Mouse (Mus musculus): ENCODE results near the gene Nmbr. TPM values are rescaled to one million over a fixed set of nuclear protein-coding genes. Genes with fewer than 3 reads are reported as not detected.

Gene Nmbr
- total and polyA plus RNA-seq, 3 experiments, result 0.25 to 0.36 (median 0.26) TPM

DNA sequence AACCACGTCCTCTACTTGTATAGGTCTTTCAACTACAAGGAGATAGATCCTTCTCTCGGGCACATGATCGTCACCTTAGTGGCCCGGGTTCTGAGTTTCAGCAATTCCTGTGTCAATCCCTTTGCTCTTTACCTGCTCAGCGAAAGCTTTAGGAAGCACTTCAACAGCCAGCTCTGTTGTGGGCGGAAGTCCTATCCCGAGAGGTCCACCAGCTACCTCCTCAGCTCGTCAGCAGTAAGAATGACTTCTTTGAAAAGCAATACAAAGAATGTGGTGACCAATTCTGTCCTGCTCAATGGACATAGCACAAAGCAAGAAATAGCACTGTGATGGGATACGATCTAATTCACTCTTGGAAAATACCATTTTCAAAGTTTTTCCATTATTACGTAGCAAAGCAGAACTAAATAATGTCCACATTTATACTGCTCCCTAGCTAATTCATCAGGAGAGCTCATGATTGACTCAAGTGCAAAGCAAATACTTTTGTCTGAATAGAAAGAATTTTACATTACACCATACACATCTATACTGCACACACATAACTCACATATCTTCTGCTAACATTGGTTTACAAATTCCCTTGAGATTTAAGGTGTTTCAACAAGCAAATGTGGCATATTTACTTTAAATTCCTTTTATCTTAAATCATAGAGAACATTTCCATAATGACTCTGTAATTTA lies 65.0 kb downstream of the Nmbr start:
- no peaks in the 10 kb centered on the region for H3K9me3 ChIP-seq (replicated peaks; ENCODE audit: low read length)
- H3K36me3 ChIP-seq (replicated peaks in 1 of 2; ENCODE audit: control insufficient read depth in 1 of 2, insufficient read depth in 1 of 2, low read length in 1 of 2), result no peaks in the 10 kb centered on the region
- no peaks in the 10 kb centered on the region for H3K4me1 ChIP-seq (ENCODE audit: control insufficient read depth in 1 of 2, insufficient read depth in 2 of 2)
- no peaks in the 10 kb centered on the region for H3K79me2 ChIP-seq (replicated peaks; ENCODE audit: control insufficient read depth, extremely low read depth, insufficient read depth, poor library complexity, severe bottlenecking)
- no peak overlapping the region for H3K4me2 ChIP-seq (ENCODE audit: insufficient read depth, low read depth, poor library complexity, severe bottlenecking)
- H3K27ac ChIP-seq (ENCODE audit: insufficient read depth, low read depth), result no peak overlapping the region
- dilution Hi-C loops (cut with MboI; ENCODE audit: extremely low pct_ligation_motif_present, extremely low pct_unique_long_range_greater_than_20kb, low sequenced_read_pairs), result no loop called here
- DNase-seq (ENCODE audit: extremely low read depth), result no peak
- TF ChIP-seq PAX5 (IDR thresholded peaks at IDR 0.05; ENCODE audit: low read length), result no peak
- TF ChIP-seq ZC3H11A (IDR thresholded peaks at IDR 0.05; ENCODE audit: low read depth, low read length), result no peak
- TF ChIP-seq CHD1 (IDR thresholded peaks at IDR 0.05; ENCODE audit: low read depth, low read length), result no peak
- TF ChIP-seq POLR2AphosphoS2 (IDR thresholded peaks at IDR 0.05; ENCODE audit: low read depth, low read length), result no peak
- no peak for TF ChIP-seq NRF1 (IDR thresholded peaks at IDR 0.05; ENCODE audit: low read depth, low read length)
- TF ChIP-seq SMC3 (IDR thresholded peaks at IDR 0.05; ENCODE audit: low read depth, low read length), result no peak
- TF ChIP-seq USF2 (conservative IDR thresholded peaks at IDR 0.05; ENCODE audit: low read depth, low read length), result no peak
- no peak for TF ChIP-seq ELF1 (IDR thresholded peaks at IDR 0.05; ENCODE audit: low read depth, low read length)
- TF ChIP-seq IRF4 (IDR thresholded peaks at IDR 0.05; ENCODE audit: low read depth, low read length), result no peak
- TF ChIP-seq E2F4 (IDR thresholded peaks at IDR 0.05; ENCODE audit: insufficient replicate concordance, low read depth, low read length), result no peak
- TF ChIP-seq GABPA (IDR thresholded peaks at IDR 0.05; ENCODE audit: insufficient replicate concordance, low read depth, low read length), result no peak
- TF ChIP-seq BHLHE40 (IDR thresholded peaks at IDR 0.05; ENCODE audit: low read depth, low read length), result no peak
- TF ChIP-seq ETS1 (conservative IDR thresholded peaks at IDR 0.05; ENCODE audit: low read depth, low read length), result no peak
- no peak for TF ChIP-seq RCOR1 (conservative IDR thresholded peaks at IDR 0.05; ENCODE audit: low read depth, low read length)
- TF ChIP-seq ZKSCAN1 (IDR thresholded peaks at IDR 0.05; ENCODE audit: borderline replicate concordance, low read depth, low read length), result no peak
- TF ChIP-seq POLR2A (IDR thresholded peaks at IDR 0.05; ENCODE audit: low read depth, low read length), result no peak
- TF ChIP-seq TBP (conservative IDR thresholded peaks at IDR 0.05; ENCODE audit: low read depth, low read length), result no peak
- H3K9ac ChIP-seq (ENCODE audit: insufficient read depth, low read depth), result no peak overlapping the region
- in situ Hi-C loops (cut with MboI; ENCODE audit: low pct_ligation_motif_present, low pct_unique_long_range_greater_than_20kb, low sequenced_read_pairs), result no loop called here
- H3K4me3 ChIP-seq (replicated peaks in 1 of 3; ENCODE audit: low read depth in 2 of 3, low read length in 2 of 3, poor library complexity in 1 of 3), result no peak overlapping the region
- no peaks in the 10 kb centered on the region for H3K27me3 ChIP-seq (replicated peaks)

DNA sequence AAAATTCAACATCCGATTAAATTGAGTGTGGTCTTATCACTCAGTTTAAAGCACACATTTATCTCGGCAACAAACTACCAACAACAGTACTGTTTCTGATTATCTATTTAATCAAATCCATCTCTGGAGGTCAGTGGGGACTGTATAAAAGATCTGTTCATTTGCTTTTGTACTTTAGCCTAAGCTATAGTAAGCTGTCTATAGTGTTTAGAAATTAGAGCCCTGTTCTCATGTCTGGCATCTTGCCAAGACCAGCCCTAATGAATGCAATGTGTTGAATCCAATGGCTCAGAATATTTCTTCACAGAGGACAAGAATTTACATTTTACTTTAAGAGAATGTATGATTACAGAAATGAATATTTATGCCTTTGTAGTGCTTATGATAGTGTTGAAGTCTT lies 69.1 kb downstream of the Nmbr start:
- dilution Hi-C loops (cut with MboI; ENCODE audit: extremely low pct_ligation_motif_present, extremely low pct_unique_long_range_greater_than_20kb, low sequenced_read_pairs), result no loop called here
- TF ChIP-seq HCFC1 (IDR thresholded peaks at IDR 0.05; ENCODE audit: low read depth, low read length) (no peak), MXI1 (IDR thresholded peaks at IDR 0.05; ENCODE audit: low read depth, low read length) (no peak), BHLHE40 (IDR thresholded peaks at IDR 0.05; ENCODE audit: low read depth, low read length) (no peak), ELF1 (IDR thresholded peaks at IDR 0.05; ENCODE audit: low read depth, low read length) (no peak), MYC (IDR thresholded peaks at IDR 0.05; ENCODE audit: low read depth, low read length) (no peak), ZMIZ1 (IDR thresholded peaks at IDR 0.05; ENCODE audit: low read depth, low read length) (no peak), UBTF (IDR thresholded peaks at IDR 0.05; ENCODE audit: low read depth, low read length) (no peak), KAT2A (IDR thresholded peaks at IDR 0.05; ENCODE audit: insufficient replicate concordance, low read length) (no peak), SMC3 (IDR thresholded peaks at IDR 0.05; ENCODE audit: low read depth, low read length) (no peak), CHD1 (IDR thresholded peaks at IDR 0.05; ENCODE audit: low read depth, low read length) (no peak), SIN3A (IDR thresholded peaks at IDR 0.05; ENCODE audit: low read length) (no peak), CHD2 (IDR thresholded peaks at IDR 0.05; ENCODE audit: low read length) (no peak), USF1 (IDR thresholded peaks at IDR 0.05; ENCODE audit: low read depth, low read length) (no peak), IRF4 (IDR thresholded peaks at IDR 0.05; ENCODE audit: low read depth, low read length) (no peak), NRF1 (IDR thresholded peaks at IDR 0.05; ENCODE audit: low read depth, low read length) (no peak), EP300 (IDR thresholded peaks at IDR 0.05; ENCODE audit: low read length) (no peak), MAZ (IDR thresholded peaks at IDR 0.05; ENCODE audit: low read depth, low read length) (no peak), E2F4 (IDR thresholded peaks at IDR 0.05; ENCODE audit: insufficient replicate concordance, low read depth, low read length) (no peak)
- no peaks in the 10 kb centered on the region for H3K36me3 ChIP-seq (replicated peaks in 1 of 2; ENCODE audit: control insufficient read depth in 1 of 2, insufficient read depth in 1 of 2, low read length in 1 of 2)
- in situ Hi-C loops (cut with MboI; ENCODE audit: low pct_ligation_motif_present, low pct_unique_long_range_greater_than_20kb, low sequenced_read_pairs), result no loop called here
- H3K79me2 ChIP-seq (replicated peaks; ENCODE audit: control insufficient read depth, extremely low read depth, insufficient read depth, poor library complexity, severe bottlenecking), result no peaks in the 10 kb centered on the region
- H3K9me3 ChIP-seq (replicated peaks; ENCODE audit: low read length), result no peaks in the 10 kb centered on the region
- no peaks in the 10 kb centered on the region for H3K27me3 ChIP-seq (replicated peaks)
- no peak overlapping the region for H3K4me3 ChIP-seq (replicated peaks in 1 of 3; ENCODE audit: low read depth in 2 of 3, low read length in 2 of 3, poor library complexity in 1 of 3)
- no peaks in the 10 kb centered on the region for H3K4me1 ChIP-seq (ENCODE audit: control insufficient read depth in 1 of 2, insufficient read depth in 2 of 2)
- no peak for DNase-seq (ENCODE audit: extremely low read depth)
- no peak overlapping the region for H3K9ac ChIP-seq (ENCODE audit: insufficient read depth, low read depth)
- H3K4me2 ChIP-seq (ENCODE audit: insufficient read depth, low read depth, poor library complexity, severe bottlenecking), result no peak overlapping the region
- no peak overlapping the region for H3K27ac ChIP-seq (ENCODE audit: insufficient read depth, low read depth)

Measured in CH12.LX (cell line).